Mouse (Mus musculus) MEL (cell line): ENCODE data around the gene Slc9a4.

Experiments
- CTCF ChIP-seq, 3 experiments: IDR thresholded peaks in 2 of 3; conservative IDR thresholded peaks in 1 of 3; 2 replicates each; pipeline ENCODE4 v1.5.1; 2011 to 2012; ENCODE audit warnings: low read length in 3 of 3, low read depth in 2 of 3, mild to moderate bottlenecking in 2 of 3, improper control_type of control experiment in 1 of 3, inconsistent platforms in 1 of 3, mixed read lengths in 1 of 3, moderate library complexity in 1 of 3; ENCODE audit not compliant: control insufficient read depth in 1 of 3, insufficient read depth in 1 of 3, poor library complexity in 1 of 3, severe bottlenecking in 1 of 3
- EP300 ChIP-seq, 2 experiments: IDR thresholded peaks; 2 replicates each; pipeline ENCODE4 v1.6.1; 2011; ENCODE audit warnings: improper control_type of control experiment in 2 of 2, low read length in 2 of 2, low read depth in 1 of 2, mild to moderate bottlenecking in 1 of 2
- GATA1 ChIP-seq: IDR thresholded peaks from 2 replicates; pipeline ENCODE4 v1.6.1; 2011; ENCODE audit warnings: low read depth, low read length, improper control_type of control experiment
- HCFC1 ChIP-seq: IDR thresholded peaks from 2 replicates; pipeline ENCODE4 v1.6.1; 2012; ENCODE audit warnings: low read depth, mild to moderate bottlenecking, inconsistent platforms, low read length, improper control_type of control experiment, moderate library complexity
- JUND ChIP-seq: IDR thresholded peaks from 2 replicates; pipeline ENCODE4 v1.6.1; 2011; ENCODE audit warnings: low read depth, mild to moderate bottlenecking, improper control_type of control experiment, low read length
- MAFK ChIP-seq: IDR thresholded peaks from 2 replicates; pipeline ENCODE4 v1.6.1; 2011; ENCODE audit warnings: low read depth, mild to moderate bottlenecking, low read length, improper control_type of control experiment, borderline replicate concordance
- MAX ChIP-seq: IDR thresholded peaks from 2 replicates; pipeline ENCODE4 v1.6.1; 2011; ENCODE audit warnings: low read length, improper control_type of control experiment
- MEF2A ChIP-seq: IDR thresholded peaks from 2 replicates; pipeline ENCODE4 v1.6.1; 2014; ENCODE audit warnings: low read depth, mild to moderate bottlenecking, inconsistent platforms, low read length, improper control_type of control experiment; ENCODE audit not compliant: poor library complexity, insufficient replicate concordance, severe bottlenecking; ENCODE audit errors: extremely low read depth
- POLR2A ChIP-seq, 2 experiments: IDR thresholded peaks; 2 replicates each; pipeline ENCODE4 v1.6.1; 2011 to 2012; ENCODE audit warnings: low read length in 2 of 2, mild to moderate bottlenecking in 2 of 2, control low read depth in 1 of 2, improper control_type of control experiment in 1 of 2, low read depth in 1 of 2, moderate library complexity in 1 of 2; ENCODE audit not compliant: control insufficient read depth in 1 of 2, insufficient read depth in 1 of 2, poor library complexity in 1 of 2
- POLR2AphosphoS2 ChIP-seq: IDR thresholded peaks from 2 replicates; pipeline ENCODE4 v1.6.1; 2011; ENCODE audit warnings: low read length, improper control_type of control experiment
- USF1 ChIP-seq: IDR thresholded peaks from 2 replicates; pipeline ENCODE4 v1.6.1; 2014; ENCODE audit warnings: low read depth, mild to moderate bottlenecking, inconsistent platforms, low read length, improper control_type of control experiment, moderate library complexity
- ZC3H11A ChIP-seq: IDR thresholded peaks from 2 replicates; pipeline ENCODE4 v1.6.1; 2012; ENCODE audit warnings: low read depth, mild to moderate bottlenecking, inconsistent platforms, low read length, improper control_type of control experiment

GRCm38 (mm10) chr1:40650803-40651497 is 71.1 kb downstream of the Slc9a4 start:
- TF ChIP-seq CTCF (IDR thresholded peaks at IDR 0.05 in 2 of 3, conservative IDR thresholded peaks at IDR 0.05 in 1 of 3; ENCODE audit: control insufficient read depth in 1 of 3, insufficient read depth in 1 of 3, low read depth in 2 of 3, low read length in 3 of 3, poor library complexity in 1 of 3, severe bottlenecking in 1 of 3): no peak
- TF ChIP-seq MEF2A: no peak
- no peak for TF ChIP-seq MAX
- TF ChIP-seq ZC3H11A: no peak
- no peak for TF ChIP-seq JUND
- no peak for TF ChIP-seq POLR2AphosphoS2
- TF ChIP-seq EP300 (IDR thresholded peaks at IDR 0.05; ENCODE audit: low read depth in 1 of 2, low read length in 2 of 2): no peak
- TF ChIP-seq USF1: no peak
- no peak for TF ChIP-seq POLR2A (IDR thresholded peaks at IDR 0.05; ENCODE audit: control insufficient read depth in 1 of 2, insufficient read depth in 1 of 2, low read depth in 1 of 2, low read length in 2 of 2, poor library complexity in 1 of 2)
- no peak for TF ChIP-seq MAFK
- no peak for TF ChIP-seq GATA1
- TF ChIP-seq HCFC1: no peak
